Mouse (Mus musculus) retina, adult 2 months (tissue): Measurements from ENCODE around the gene Taco1.
A peak's percentile ranks its signal among the peaks of the same experiment; 100 is the strongest.

Source experiments
- DNase-seq: peaks from one replicate; pipeline ENCODE4 v3.0.0-alpha.2; 2012; ENCODE audit warnings: low read depth, low spot score

Taco1 gene

GRCm38 (mm10) chr11:106063756-106064155, 2.1 kb upstream of the Taco1 start:
- no peak for DNase-seq

- DNase-seq: no peak
Measured at GRCm38 (mm10) chr11:106065073-106065922, 563 bp upstream of the Taco1 start.

DNA sequence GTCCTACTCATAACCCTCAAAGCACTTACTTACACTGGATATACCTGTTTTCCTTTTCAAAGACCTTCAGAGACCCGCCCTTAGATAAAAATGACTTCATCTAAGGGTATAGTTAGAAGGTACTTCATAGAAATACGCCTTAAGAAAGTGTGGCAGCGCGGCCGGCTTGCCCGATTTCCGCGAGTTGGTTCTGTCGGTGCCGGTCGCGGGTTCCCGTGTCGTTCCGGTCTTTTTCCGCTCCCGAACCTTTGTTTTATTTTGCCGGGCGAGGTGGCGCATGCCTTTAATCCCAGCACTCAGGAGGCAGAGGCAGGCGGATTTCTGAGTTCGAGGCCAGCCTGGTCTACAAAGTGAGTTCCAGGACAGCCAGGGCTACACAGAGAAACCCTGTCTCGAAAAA, 755 bp downstream of the Taco1 start:
- peak; percentile 15 for DNase-seq

- DNase-seq: no peak
Measured at GRCm38 (mm10) chr11:106073774-106074173, 7.9 kb downstream of the Taco1 start.

DNA sequence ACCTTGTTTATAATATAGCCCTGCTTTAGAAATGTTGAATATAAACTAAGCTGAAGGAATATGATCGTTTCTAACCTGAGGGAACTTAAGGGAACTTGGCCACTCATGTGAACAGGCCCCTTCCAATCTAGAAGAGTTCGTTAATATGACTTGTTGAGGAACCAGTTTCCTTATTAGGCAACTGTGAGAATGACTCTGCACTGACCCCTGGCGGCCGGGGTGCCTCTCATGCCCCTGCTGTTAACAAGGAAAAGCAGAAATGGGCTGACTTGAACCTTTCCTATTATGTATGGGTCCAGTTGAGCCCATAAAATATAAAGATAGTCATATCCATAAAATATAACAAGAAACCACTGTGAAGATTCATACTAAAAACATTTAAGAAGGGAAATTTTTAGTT, 10.5 kb downstream of the Taco1 start:
- DNase-seq: peak; percentile 39

DNA sequence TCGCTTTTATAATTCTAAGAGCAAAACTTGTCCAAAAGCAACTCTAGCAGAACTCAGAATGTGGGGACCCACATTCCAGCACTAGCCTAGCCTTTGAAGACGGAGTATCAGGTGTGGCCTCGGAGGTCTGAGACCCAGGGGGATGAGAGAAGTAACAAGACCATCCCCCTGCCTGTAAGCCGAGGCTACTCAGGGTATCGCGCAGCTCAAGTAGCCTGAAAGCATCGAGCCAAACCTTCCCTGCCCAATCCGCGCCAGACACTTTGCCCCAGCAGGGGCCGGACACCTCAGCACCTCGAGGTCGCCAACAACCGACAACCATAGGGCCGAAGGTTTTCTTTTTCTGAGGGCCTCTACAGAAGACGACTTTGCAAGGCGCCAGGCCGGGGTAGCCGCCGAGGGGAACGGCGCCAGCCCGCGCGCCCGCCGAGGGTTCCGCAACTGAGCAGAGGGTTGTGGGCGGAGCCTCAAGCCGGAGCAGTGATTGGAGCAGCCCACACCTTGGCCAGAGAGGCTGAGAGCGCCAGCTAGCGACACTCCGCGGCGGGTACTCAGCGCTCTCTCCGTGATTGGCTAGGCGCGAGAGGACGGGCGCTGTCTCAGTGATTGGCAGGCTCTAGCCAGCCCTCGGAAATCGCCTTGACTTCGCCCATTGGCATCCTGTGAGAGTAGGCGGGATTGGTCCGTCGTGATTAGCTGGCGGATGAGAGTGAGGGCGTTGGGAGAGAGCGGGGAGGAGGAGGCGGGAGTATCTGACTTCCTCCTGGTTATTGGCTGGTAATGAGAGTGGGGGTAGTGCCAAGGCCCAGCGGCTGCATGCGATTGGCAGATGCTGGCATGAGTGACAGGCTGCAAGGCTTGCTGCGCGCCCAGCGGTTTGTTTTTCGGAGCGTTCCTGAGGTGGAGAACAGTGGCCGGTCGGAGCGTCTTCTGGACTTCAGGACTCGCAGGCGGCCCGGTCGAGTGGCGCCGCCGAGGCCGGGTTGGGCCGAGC, 18.1 kb downstream of the Taco1 start, which contains the start of gene Map3k3:
Gene Map3k3, plus strand, starts transcription at position 906 of the 994 bp plus-strand sequence.
- DNase-seq: peak; percentile 98

GRCm38 (mm10) chr11:106084911-106085561, 19.2 kb downstream of the Taco1 start:
- peak; percentile 23 for DNase-seq

DNA sequence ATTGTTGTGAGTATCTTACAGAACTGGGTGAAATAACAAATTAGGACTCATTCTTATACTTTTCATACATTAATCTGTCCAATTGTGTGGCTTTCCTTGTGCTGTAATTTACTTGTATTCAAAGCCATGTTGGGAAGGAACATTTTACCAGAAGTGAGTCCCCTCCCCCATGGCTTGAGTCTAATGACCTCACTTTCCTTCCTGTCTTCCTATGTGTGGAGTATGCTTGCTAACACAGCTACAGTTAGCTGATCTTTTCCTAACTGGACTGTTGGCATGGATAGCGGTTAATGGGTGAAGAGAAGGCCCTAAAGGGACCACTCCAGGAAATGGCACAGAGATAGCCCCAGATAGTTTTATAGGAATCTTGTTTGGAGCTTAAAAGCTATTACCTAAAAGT, 32.4 kb downstream of the Taco1 start:
- DNase-seq: no peak

- no peak for DNase-seq
Measured at GRCm38 (mm10) chr11:106102866-106103265, 37.0 kb downstream of the Taco1 start.

DNA sequence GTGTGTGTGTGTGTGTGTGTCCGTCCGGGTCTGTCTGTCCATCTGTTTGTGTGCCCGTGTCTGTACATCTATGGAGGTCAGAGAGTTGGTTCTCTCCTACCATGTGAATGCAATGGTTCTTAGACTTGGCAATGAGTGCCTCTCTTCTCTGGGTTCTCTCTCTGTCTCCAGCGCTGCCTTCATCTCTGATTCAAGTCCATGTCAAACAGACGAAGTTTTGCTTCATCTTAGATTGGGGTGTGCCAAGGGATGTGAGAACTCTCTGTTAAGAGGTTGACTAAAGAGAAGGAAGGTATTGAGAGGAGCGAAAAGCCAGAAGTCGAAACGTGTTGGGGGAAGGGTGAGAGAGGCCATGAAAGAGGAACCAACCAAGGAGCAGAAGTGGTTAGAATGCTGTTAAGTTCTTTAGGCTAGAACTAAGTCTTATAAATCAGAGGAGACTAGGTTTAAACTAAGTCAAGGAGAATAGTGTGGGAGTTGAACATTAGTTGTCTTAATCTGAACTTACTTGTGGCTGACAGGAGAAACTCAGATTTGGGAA, 40.3 kb downstream of the Taco1 start:
- no peak for DNase-seq

GRCm38 (mm10) chr11:106111688-106112087, 45.8 kb downstream of the Taco1 start:
- no peak for DNase-seq

DNA sequence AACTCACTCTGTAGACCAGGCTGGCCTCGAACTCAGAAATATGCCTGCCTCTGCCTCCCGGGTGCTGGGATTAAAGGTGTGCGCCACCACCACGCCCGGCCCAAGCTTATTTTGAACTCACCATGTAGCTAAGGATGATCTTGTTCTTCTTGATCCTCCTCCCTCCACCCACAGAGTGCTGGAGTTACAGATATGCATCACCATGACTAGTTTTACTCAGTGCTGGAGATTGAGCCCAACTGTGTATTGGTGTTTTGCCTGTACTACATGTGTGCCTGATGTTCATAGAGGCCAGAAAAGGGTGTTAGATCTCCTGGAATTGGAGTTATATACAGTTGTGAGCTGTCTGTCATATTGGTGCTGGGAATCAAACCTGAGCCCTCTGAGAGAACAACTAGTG, 56.4 kb downstream of the Taco1 start:
- DNase-seq: no peak

DNA sequence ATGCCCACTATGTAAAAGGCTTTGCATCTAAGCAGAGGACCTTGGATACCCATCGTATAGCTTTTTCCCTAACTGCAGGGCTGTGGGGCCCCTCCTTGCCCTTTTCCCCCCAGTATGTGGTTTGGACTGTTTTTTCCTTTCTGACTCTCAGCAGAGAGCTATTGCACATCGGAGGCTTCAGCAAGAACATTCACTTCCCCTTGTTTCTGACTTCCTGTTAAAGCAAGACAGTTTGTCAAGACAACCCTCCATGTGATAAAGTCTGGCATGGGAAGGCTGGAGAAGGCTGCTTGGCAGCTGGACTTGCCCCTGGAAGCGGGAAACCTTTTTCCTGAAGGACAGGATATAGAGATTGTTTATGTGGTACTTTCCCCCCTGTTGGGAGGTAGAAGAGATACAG, 56.9 kb downstream of the Taco1 start:
- DNase-seq: no peak
